Mouse (Mus musculus) kidney, adult 8-10 months (tissue): ENCODE results near the gene D11Wsu47e.

ENCODE experiments used
- DNase-seq, 2 experiments: peaks; one replicate each; pipeline ENCODE4 v3.0.0; 2022

D11Wsu47e gene

GRCm38 (mm10) chr11:113705966-113706652 is 21.9 kb downstream of the D11Wsu47e start:
- no peak for DNase-seq

GRCm38 (mm10) chr11:113708629-113709213 is 24.5 kb downstream of the D11Wsu47e start:
- no peak for DNase-seq

- no peak for DNase-seq
Measured at GRCm38 (mm10) chr11:113709272-113709671, 25.1 kb downstream of the D11Wsu47e start.

- DNase-seq: no peak
Measured at GRCm38 (mm10) chr11:113709731-113710256, 25.6 kb downstream of the D11Wsu47e start, which contains the start of gene Cpsf4l. Cpsf4l (minus strand) TSS chr11:113710017.

GRCm38 (mm10) chr11:113710257-113710777 is 26.1 kb downstream of the D11Wsu47e start:
- DNase-seq: no peak

- DNase-seq: no peak
Measured at GRCm38 (mm10) chr11:113711061-113711460, 26.8 kb downstream of the D11Wsu47e start.

GRCm38 (mm10) chr11:113715078-113715674 is 31.0 kb downstream of the D11Wsu47e start:
- no peak for DNase-seq

- no peak for DNase-seq
Measured at GRCm38 (mm10) chr11:113716132-113716531, 31.9 kb downstream of the D11Wsu47e start.

- DNase-seq: no peak
Measured at GRCm38 (mm10) chr11:113717767-113718424, 33.7 kb downstream of the D11Wsu47e start.

- no peak for DNase-seq
Measured at GRCm38 (mm10) chr11:113722405-113723090, 38.3 kb downstream of the D11Wsu47e start.

- no peak for DNase-seq
Measured at GRCm38 (mm10) chr11:113725235-113726048, 41.2 kb downstream of the D11Wsu47e start.

GRCm38 (mm10) chr11:113726994-113727888 is 43.0 kb downstream of the D11Wsu47e start:
- no peak for DNase-seq

GRCm38 (mm10) chr11:113727992-113728391 is 43.8 kb downstream of the D11Wsu47e start:
- DNase-seq: no peak

GRCm38 (mm10) chr11:113729239-113729638 is 45.0 kb downstream of the D11Wsu47e start:
- DNase-seq: no peak

- peak in 1 of 2 experiments; percentile 39 for DNase-seq
Measured at GRCm38 (mm10) chr11:113729917-113730316, 45.7 kb downstream of the D11Wsu47e start.

GRCm38 (mm10) chr11:113730879-113731278 is 46.7 kb downstream of the D11Wsu47e start:
- no peak for DNase-seq

- no peak for DNase-seq
Measured at GRCm38 (mm10) chr11:113731945-113732612, 47.9 kb downstream of the D11Wsu47e start.

GRCm38 (mm10) chr11:113733631-113734364 is 49.6 kb downstream of the D11Wsu47e start:
- DNase-seq: no peak

- DNase-seq: no peak
Measured at GRCm38 (mm10) chr11:113735151-113735550, 50.9 kb downstream of the D11Wsu47e start.
